Mouse (Mus musculus): Measurements from ENCODE around the gene Nup160. TPM values are rescaled to one million over a fixed set of nuclear protein-coding genes. Genes with fewer than 3 reads are reported as not detected.

Gene Nup160
- polyA plus RNA-seq, 1 experiment from 2014 or later: 40.4 TPM

GRCm38 (mm10) chr2:90749676-90750459 is 72.9 kb downstream of the Nup160 start:
- Histone ChIP-seq H3K9me3 (no peaks in the 10 kb centered on the region), H3K27me3 (replicated peaks) (no peaks in the 10 kb centered on the region), H3K4me1 (peaks cover 5% of the 10 kb centered on the region; the same call in 1 of the 2 replicates), H3K4me3 (replicated peaks) (no peak overlapping the region), H3K27ac (no peak overlapping the region), H3K4me2 (no peak overlapping the region; the same call in 1 of the 2 replicates), H3K9ac (no peak overlapping the region), H3K36me3 (peaks cover 39% of the 10 kb centered on the region)
- 71% methylated on average over 6 of the region's 6 CpGs for WGBS
- no peak for ATAC-seq (ENCODE audit: insufficient read depth, low FRiP score, low read depth)

DNA sequence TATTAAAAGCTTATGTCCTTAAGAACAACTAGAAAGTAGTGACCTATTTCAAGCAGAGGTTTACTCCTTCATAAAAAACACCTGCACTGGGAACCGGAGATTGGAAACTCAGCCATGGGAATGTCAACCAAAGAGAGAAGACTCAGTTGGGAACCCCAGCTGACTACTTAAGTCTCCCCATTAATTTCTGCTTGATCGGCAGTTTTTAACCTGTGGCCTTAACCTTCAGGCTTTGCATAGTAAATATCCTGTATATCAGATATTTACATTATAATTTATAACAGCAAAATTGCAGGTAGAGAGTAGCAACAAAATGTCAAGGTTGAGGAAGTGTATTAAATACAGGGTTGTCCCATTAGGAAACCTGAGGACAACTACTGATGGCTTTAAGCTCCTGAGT is 76.5 kb downstream of the Nup160 start:
- H3K36me3 ChIP-seq: peaks cover 55% of the 10 kb centered on the region
- ATAC-seq (ENCODE audit: insufficient read depth, low FRiP score, low read depth): no peak
- no peak overlapping the region for H3K4me2 ChIP-seq
- WGBS: 92% methylated on average over 2 of the region's 2 CpGs
- no peaks in the 10 kb centered on the region for H3K9me3 ChIP-seq
- no peak overlapping the region for H3K9ac ChIP-seq
- H3K27me3 ChIP-seq (replicated peaks): no peaks in the 10 kb centered on the region
- no peaks in the 10 kb centered on the region for H3K4me1 ChIP-seq
- H3K27ac ChIP-seq: no peak overlapping the region
- no peak overlapping the region for H3K4me3 ChIP-seq (replicated peaks)

- no peak overlapping the region for H3K27ac ChIP-seq
- peaks cover 60% of the 10 kb centered on the region for H3K36me3 ChIP-seq
- WGBS: 94% methylated on average over 3 of the region's 3 CpGs
- H3K4me1 ChIP-seq: no peaks in the 10 kb centered on the region
- H3K4me3 ChIP-seq (replicated peaks): no peak overlapping the region
- H3K27me3 ChIP-seq (replicated peaks): no peaks in the 10 kb centered on the region
- no peak overlapping the region for H3K9ac ChIP-seq
- no peak for ATAC-seq (ENCODE audit: insufficient read depth, low FRiP score, low read depth)
- no peaks in the 10 kb centered on the region for H3K9me3 ChIP-seq
- no peak overlapping the region for H3K4me2 ChIP-seq
Measured at GRCm38 (mm10) chr2:90754188-90754587, 77.2 kb downstream of the Nup160 start.

DNA sequence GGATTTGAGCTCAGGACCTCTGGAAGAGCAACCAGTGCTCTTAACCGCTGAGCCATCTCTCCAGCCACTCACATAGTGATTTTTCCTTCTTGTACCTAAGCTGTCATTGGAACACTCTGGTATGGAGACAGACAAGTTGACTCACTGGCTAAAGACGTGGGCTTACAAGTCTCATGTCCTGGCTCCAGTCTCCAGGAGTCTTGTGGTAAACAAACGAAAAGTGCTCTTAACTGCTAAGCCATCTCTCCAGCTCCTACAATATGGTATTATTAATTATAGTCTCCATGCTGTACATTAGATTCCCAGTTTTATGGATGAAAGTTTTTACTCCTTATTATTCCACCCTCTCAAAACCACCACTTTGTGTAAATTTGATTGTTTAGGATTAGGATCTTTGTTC is 88.1 kb downstream of the Nup160 start:
- ATAC-seq (ENCODE audit: insufficient read depth, low FRiP score, low read depth): no peak
- H3K4me1 ChIP-seq: no peaks in the 10 kb centered on the region
- no peak overlapping the region for H3K27ac ChIP-seq
- WGBS: 78% methylated on average over 3 of the region's 3 CpGs
- no peak overlapping the region for H3K4me2 ChIP-seq
- no peak overlapping the region for H3K9ac ChIP-seq
- H3K4me3 ChIP-seq (replicated peaks): no peak overlapping the region
- peaks cover 51% of the 10 kb centered on the region for H3K36me3 ChIP-seq
- no peaks in the 10 kb centered on the region for H3K27me3 ChIP-seq (replicated peaks)
- H3K9me3 ChIP-seq: no peaks in the 10 kb centered on the region

DNA sequence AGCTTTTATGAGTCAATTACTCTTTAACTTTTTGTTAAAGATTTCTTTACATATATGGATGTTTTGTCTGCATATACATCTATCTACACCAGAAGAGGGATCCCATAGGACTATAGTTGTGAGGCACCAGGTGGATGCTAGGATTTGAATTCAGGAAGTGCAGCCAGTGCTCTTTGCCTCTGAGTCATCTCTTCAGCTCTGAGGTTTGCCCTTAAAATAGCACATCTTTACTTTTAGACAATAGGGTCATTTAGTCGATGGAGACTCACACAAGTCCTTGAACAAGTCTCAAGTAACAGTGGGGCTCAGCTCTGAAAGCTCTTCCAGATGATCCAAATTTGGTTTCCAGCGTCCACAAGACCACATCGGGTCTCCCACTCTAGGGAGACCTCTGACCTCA is 104.3 kb downstream of the Nup160 start:
- H3K36me3 ChIP-seq: peaks cover 28% of the 10 kb centered on the region
- no peak overlapping the region for H3K27ac ChIP-seq
- no peak overlapping the region for H3K4me2 ChIP-seq
- no peaks in the 10 kb centered on the region for H3K9me3 ChIP-seq
- no peak overlapping the region for H3K9ac ChIP-seq
- ATAC-seq (ENCODE audit: insufficient read depth, low FRiP score, low read depth): no peak
- WGBS: 32% methylated on average over 3 of the region's 3 CpGs
- no peak overlapping the region for H3K4me3 ChIP-seq (replicated peaks)
- peaks cover 11% of the 10 kb centered on the region for H3K4me1 ChIP-seq
- H3K27me3 ChIP-seq (replicated peaks): 0 out of 2 replicates have a peak, but pooled peaks cover 3% of the 10 kb centered on the region

- H3K36me3 ChIP-seq: peaks cover 27% of the 10 kb centered on the region
- no peak for ATAC-seq (ENCODE audit: insufficient read depth, low FRiP score, low read depth)
- WGBS: 48% methylated on average over 2 of the region's 2 CpGs
- H3K9me3 ChIP-seq: no peaks in the 10 kb centered on the region
- 0 out of 2 replicates have a peak, but pooled peaks cover 3% of the 10 kb centered on the region for H3K27me3 ChIP-seq (replicated peaks)
- H3K4me1 ChIP-seq: peaks cover 11% of the 10 kb centered on the region
- no peak overlapping the region; the same call in 1 of the 2 replicates for H3K4me2 ChIP-seq
- H3K4me3 ChIP-seq (replicated peaks): no peak overlapping the region
- H3K27ac ChIP-seq: no peak overlapping the region
- no peak overlapping the region for H3K9ac ChIP-seq
Measured at GRCm38 (mm10) chr2:90781938-90782337, 104.9 kb downstream of the Nup160 start.

DNA sequence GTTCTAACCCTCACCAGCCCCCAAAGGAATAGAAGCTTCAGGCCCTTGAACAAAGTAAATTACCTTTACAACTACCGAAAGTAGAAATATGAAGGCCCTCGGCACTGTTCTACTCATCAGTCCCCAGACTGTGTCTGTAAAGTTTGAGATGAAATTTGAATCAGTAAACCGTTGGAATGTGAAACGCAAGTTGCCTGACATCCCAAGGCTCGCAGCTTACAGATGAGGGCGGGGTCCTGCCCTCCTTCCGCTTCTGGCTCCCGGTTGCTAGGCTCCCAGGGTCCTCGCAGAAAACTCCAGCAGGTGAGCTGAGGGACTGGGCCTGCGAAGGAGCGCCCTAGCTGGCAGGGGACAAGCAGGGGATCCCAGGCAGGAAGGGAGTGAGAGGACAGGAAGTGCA is 105.4 kb downstream of the Nup160 start, which contains the start of gene Agbl2:
Gene Agbl2, plus strand, starts transcription at position 270 of the 400 bp plus-strand sequence.
- Histone ChIP-seq H3K27me3 (replicated peaks) (0 out of 2 replicates have a peak, but pooled peaks cover 3% of the 10 kb centered on the region), H3K9ac (0 out of 2 replicates have a peak within 1 kb of the TSS, but pooled peaks have one; percentile 9), H3K36me3 (peaks cover 23% of the 10 kb centered on the region), H3K4me2 (peak within 1 kb of the TSS; percentile 88), H3K4me1 (peaks cover 11% of the 10 kb centered on the region), H3K9me3 (no peaks in the 10 kb centered on the region), H3K4me3 (replicated peaks) (peak within 1 kb of the TSS; percentile 40), H3K27ac (no peak within 1 kb of the TSS)
- peak; percentile 68; the same call in 1 of the 2 replicates for ATAC-seq (ENCODE audit: insufficient read depth, low FRiP score, low read depth)
- 3% methylated on average over 11 of the region's 11 CpGs for WGBS

- ATAC-seq (ENCODE audit: insufficient read depth, low FRiP score, low read depth): peak; percentile 72; the same call in 1 of the 2 replicates
- H3K4me3 ChIP-seq (replicated peaks): peak overlapping the region; percentile 40
- peaks cover 11% of the 10 kb centered on the region for H3K4me1 ChIP-seq
- 2% methylated on average over 28 of the region's 29 CpGs for WGBS
- no peaks in the 10 kb centered on the region for H3K9me3 ChIP-seq
- peak overlapping the region; percentile 88 for H3K4me2 ChIP-seq
- 0 out of 2 replicates have a peak, but pooled peaks cover 3% of the 10 kb centered on the region for H3K27me3 ChIP-seq (replicated peaks)
- H3K9ac ChIP-seq: 0 out of 2 replicates have a peak overlapping the region, but pooled peaks have one; percentile 9
- H3K36me3 ChIP-seq: peaks cover 19% of the 10 kb centered on the region
- H3K27ac ChIP-seq: no peak overlapping the region
Measured at GRCm38 (mm10) chr2:90782901-90783486, 106.0 kb downstream of the Nup160 start.

Other genes starting within 250 kb of the Nup160 start
- gene Ptprj, start 96.6 kb upstream of the Nup160 start, polyA plus RNA-seq (2015; fragmentation: Nextera tagmentation; extraction: Ambion mirVana): 4.9 and 5.4 TPM in 2 replicates
- gene Fnbp4, start 68.2 kb downstream of the Nup160 start, polyA plus RNA-seq (2015; fragmentation: Nextera tagmentation; extraction: Ambion mirVana): 79.8 and 87.5 TPM in 2 replicates
- 0.55 and 0.62 TPM in 2 replicates for gene Agbl2, start 105.5 kb downstream of the Nup160 start, polyA plus RNA-seq (2015; fragmentation: Nextera tagmentation; extraction: Ambion mirVana)
- gene Mtch2, start 169.9 kb downstream of the Nup160 start, polyA plus RNA-seq (2015; fragmentation: Nextera tagmentation; extraction: Ambion mirVana): 232 and 237 TPM in 2 replicates
- 10.3 and 13.5 TPM in 2 replicates for gene C1qtnf4, start 208.6 kb downstream of the Nup160 start, polyA plus RNA-seq (2015; fragmentation: Nextera tagmentation; extraction: Ambion mirVana)
- gene Kbtbd4, start 227.5 kb downstream of the Nup160 start, polyA plus RNA-seq (2015; fragmentation: Nextera tagmentation; extraction: Ambion mirVana): 27.4 and 29.3 TPM in 2 replicates
- gene Ndufs3, start 227.6 kb downstream of the Nup160 start, polyA plus RNA-seq (2015; fragmentation: Nextera tagmentation; extraction: Ambion mirVana): 211 and 241 TPM in 2 replicates

Data from stomach, embryonic 15.5 days (tissue).